Mouse (Mus musculus) bone marrow, adult 2 months (tissue): ENCODE data around the gene Adamts20.

ENCODE experiments used
- CTCF ChIP-seq: fragments of 200-500 bp; IDR thresholded peaks from 2 replicates; pipeline ENCODE4 v1.5.1; 2011; ENCODE audit warnings: low read length, control low read depth; ENCODE audit not compliant: control insufficient read depth, insufficient read depth
- POLR2A ChIP-seq: fragments of 200-500 bp; IDR thresholded peaks from 2 replicates; pipeline ENCODE4 v1.6.1; 2011; ENCODE audit warnings: low read depth, mild to moderate bottlenecking, control low read depth, low read length, borderline replicate concordance; ENCODE audit not compliant: control insufficient read depth

GRCm38 (mm10) chr15:94249766-94250165 is 215.5 kb downstream of the Adamts20 start:
- TF ChIP-seq POLR2A (no peak), CTCF (no peak)
